Mouse (Mus musculus) kidney, embryonic 15.5 days (tissue): ENCODE results near the gene Il17rb. TPM values are rescaled to one million over a fixed set of nuclear protein-coding genes. Genes with fewer than 3 reads are reported as not detected.

ENCODE experiments used
- ATAC-seq: fragments of 200-750 bp; cut with Nextera tagmentation; replicated peaks from 2 replicates; pipeline ENCODE4 v1.8.0; 2017; ENCODE audit warnings: moderate TSS enrichment; ENCODE audit not compliant: low FRiP score
- H3K27ac ChIP-seq: fragments of 300-500 bp; sonication (generic); 2 replicates; pipeline ENCODE4 v1.5.1; 2015; ENCODE audit warnings: mild to moderate bottlenecking, inconsistent platforms
- H3K27me3 ChIP-seq: fragments of 300-500 bp; sonication (generic); 2 replicates; pipeline ENCODE4 v1.6.1; 2015; ENCODE audit warnings: inconsistent platforms
- H3K36me3 ChIP-seq: fragments of 300-500 bp; sonication (generic); 2 replicates; pipeline ENCODE4 v1.6.1; 2015; ENCODE audit warnings: inconsistent platforms
- H3K4me1 ChIP-seq: fragments of 300-500 bp; sonication (generic); 2 replicates; pipeline ENCODE4 v1.6.1; 2015; ENCODE audit warnings: inconsistent platforms
- H3K4me2 ChIP-seq: fragments of 300-500 bp; sonication (generic); 2 replicates; pipeline ENCODE4 v1.6.1; 2015; ENCODE audit warnings: moderate library complexity, mild to moderate bottlenecking, inconsistent platforms
- H3K4me3 ChIP-seq: fragments of 300-500 bp; sonication (generic); replicated peaks from 2 replicates; pipeline ENCODE4 v1.5.1; 2015; ENCODE audit warnings: mild to moderate bottlenecking, inconsistent platforms
- H3K9ac ChIP-seq: fragments of 300-500 bp; sonication (generic); 2 replicates; pipeline ENCODE4 v1.6.1; 2015; ENCODE audit warnings: mild to moderate bottlenecking, inconsistent platforms
- H3K9me3 ChIP-seq: fragments of 300-500 bp; sonication (generic); replicated peaks from 2 replicates; pipeline ENCODE4 v1.6.1; 2016; ENCODE audit warnings: inconsistent platforms
- WGBS: fragments of 180-500 bp; shearing (Covaris S2); methylation state at CpG from one replicate; pipeline ENCODE4 v1.1.7; 2015; ENCODE audit warnings: mixed read lengths; 5-methylcytosine and 5-hydroxymethylcytosine counted together
- polyA plus RNA-seq: library from polyadenylated mRNA; unstranded; fragments of >200 nt; fragmentation: Nextera tagmentation; extraction: Ambion mirVana; gene quantifications from 2 replicates; pipeline ENCODE4 v1.2.1, GENCODE M21; 2015

Il17rb gene
- polyA plus RNA-seq, 1 experiment from 2014 or later, result 1.2 TPM

- Histone ChIP-seq H3K9me3 (no peaks in the 10 kb centered on the region), H3K4me3 (no peak overlapping the region), H3K36me3 (no peaks in the 10 kb centered on the region), H3K9ac (no peak overlapping the region), H3K4me2 (no peak overlapping the region), H3K27me3 (peaks cover 10% of the 10 kb centered on the region; the same call in 1 of the 2 replicates), H3K27ac (no peak overlapping the region), H3K4me1 (peaks cover 15% of the 10 kb centered on the region)
- 48% methylated on average over 10 of the region's 10 CpGs for WGBS
- ATAC-seq, result no peak
Observed at GRCm38 (mm10) chr14:30014487-30014886, 5.8 kb upstream of the Il17rb start.

GRCm38 (mm10) chr14:30011886-30012560, 3.3 kb upstream of the Il17rb start:
- H3K27ac ChIP-seq, result peak overlapping the region; percentile 46; the same call in 1 of the 2 replicates
- H3K36me3 ChIP-seq, result no peaks in the 10 kb centered on the region
- no peak overlapping the region for H3K4me3 ChIP-seq
- no peak overlapping the region for H3K9ac ChIP-seq
- no peak overlapping the region for H3K4me2 ChIP-seq
- H3K9me3 ChIP-seq, result no peaks in the 10 kb centered on the region
- H3K4me1 ChIP-seq, result peaks cover 28% of the 10 kb centered on the region
- peaks cover 34% of the 10 kb centered on the region for H3K27me3 ChIP-seq
- 63% methylated on average over 10 of the region's 10 CpGs for WGBS
- no peak; the same call in 1 of the 2 replicates for ATAC-seq

GRCm38 (mm10) chr14:30009864-30010560, 1.3 kb upstream of the Il17rb start:
- Histone ChIP-seq H3K4me3 (no peak overlapping the region), H3K27me3 (peaks cover 34% of the 10 kb centered on the region), H3K9me3 (no peaks in the 10 kb centered on the region), H3K27ac (peak overlapping the region; percentile 61), H3K9ac (no peak overlapping the region), H3K4me2 (0 out of 2 replicates have a peak overlapping the region, but pooled peaks have one; percentile 92), H3K4me1 (peaks cover 28% of the 10 kb centered on the region), H3K36me3 (no peaks in the 10 kb centered on the region)
- ATAC-seq, result peak; percentile 54; the same call in 1 of the 2 replicates
- WGBS, result 59% methylated on average over 10 of the region's 10 CpGs

- H3K36me3 ChIP-seq, result peaks cover 35% of the 10 kb centered on the region
- no peaks in the 10 kb centered on the region for H3K27me3 ChIP-seq
- no peak for ATAC-seq
- H3K9ac ChIP-seq, result no peak overlapping the region
- no peak overlapping the region for H3K4me2 ChIP-seq
- H3K4me1 ChIP-seq, result 0 out of 2 replicates have a peak, but pooled peaks cover 3% of the 10 kb centered on the region
- WGBS, result 87% methylated on average over 3 of the region's 3 CpGs
- no peak overlapping the region for H3K27ac ChIP-seq
- no peak overlapping the region for H3K4me3 ChIP-seq
- no peaks in the 10 kb centered on the region for H3K9me3 ChIP-seq
Observed at GRCm38 (mm10) chr14:29999475-29999811, 9.3 kb downstream of the Il17rb start.

GRCm38 (mm10) chr14:29998747-29999474, 9.8 kb downstream of the Il17rb start:
- ATAC-seq, result no peak
- Histone ChIP-seq H3K36me3 (peaks cover 40% of the 10 kb centered on the region), H3K27ac (no peak overlapping the region), H3K9me3 (no peaks in the 10 kb centered on the region), H3K27me3 (no peaks in the 10 kb centered on the region), H3K4me1 (0 out of 2 replicates have a peak, but pooled peaks cover 3% of the 10 kb centered on the region), H3K4me2 (no peak overlapping the region), H3K9ac (no peak overlapping the region), H3K4me3 (no peak overlapping the region)
- WGBS, result 85% methylated on average over 13 of the region's 13 CpGs

GRCm38 (mm10) chr14:29997345-29997744, 11.4 kb downstream of the Il17rb start:
- 0 out of 2 replicates have a peak, but pooled peaks cover 3% of the 10 kb centered on the region for H3K4me1 ChIP-seq
- H3K9ac ChIP-seq, result no peak overlapping the region
- peaks cover 56% of the 10 kb centered on the region for H3K36me3 ChIP-seq
- no peak overlapping the region for H3K4me2 ChIP-seq
- no peaks in the 10 kb centered on the region for H3K9me3 ChIP-seq
- no peak for ATAC-seq
- no peaks in the 10 kb centered on the region for H3K27me3 ChIP-seq
- no peak overlapping the region for H3K4me3 ChIP-seq
- H3K27ac ChIP-seq, result no peak overlapping the region

GRCm38 (mm10) chr14:29996000-29996751, 12.5 kb downstream of the Il17rb start:
- peak overlapping the region; percentile 54; the same call in 1 of the 2 replicates for H3K27ac ChIP-seq
- H3K9ac ChIP-seq, result no peak overlapping the region
- 78% methylated on average over 11 of the region's 11 CpGs for WGBS
- peaks cover 67% of the 10 kb centered on the region for H3K36me3 ChIP-seq
- no peaks in the 10 kb centered on the region for H3K27me3 ChIP-seq
- peak; percentile 90 for ATAC-seq
- H3K9me3 ChIP-seq, result no peaks in the 10 kb centered on the region
- H3K4me1 ChIP-seq, result 0 out of 2 replicates have a peak, but pooled peaks cover 3% of the 10 kb centered on the region
- H3K4me3 ChIP-seq, result no peak overlapping the region
- no peak overlapping the region for H3K4me2 ChIP-seq

- Histone ChIP-seq H3K4me3 (no peak overlapping the region), H3K9me3 (no peaks in the 10 kb centered on the region), H3K27ac (no peak overlapping the region), H3K9ac (no peak overlapping the region), H3K4me2 (no peak overlapping the region), H3K4me1 (0 out of 2 replicates have a peak, but pooled peaks cover 3% of the 10 kb centered on the region), H3K27me3 (no peaks in the 10 kb centered on the region), H3K36me3 (peaks cover 79% of the 10 kb centered on the region)
- 90% methylated on average over 4 of the region's 4 CpGs for WGBS
- ATAC-seq, result no peak
Observed at GRCm38 (mm10) chr14:29994976-29995375, 13.7 kb downstream of the Il17rb start.

- Histone ChIP-seq H3K36me3 (peaks cover 100% of the 10 kb centered on the region), H3K4me2 (no peak overlapping the region), H3K27me3 (no peaks in the 10 kb centered on the region), H3K27ac (no peak overlapping the region), H3K4me3 (no peak overlapping the region), H3K9me3 (no peaks in the 10 kb centered on the region), H3K9ac (no peak overlapping the region), H3K4me1 (no peaks in the 10 kb centered on the region)
- ATAC-seq, result no peak
- 94% methylated on average over 4 of the region's 4 CpGs for WGBS
Observed at GRCm38 (mm10) chr14:29988337-29988736, 20.4 kb downstream of the Il17rb start.

- Histone ChIP-seq H3K4me1 (no peaks in the 10 kb centered on the region), H3K4me3 (no peak overlapping the region), H3K27me3 (no peaks in the 10 kb centered on the region), H3K9ac (no peak overlapping the region), H3K36me3 (peaks cover 100% of the 10 kb centered on the region), H3K27ac (no peak overlapping the region), H3K9me3 (no peaks in the 10 kb centered on the region), H3K4me2 (no peak overlapping the region)
- no peak for ATAC-seq
- WGBS, result 88% methylated on average over 9 of the region's 9 CpGs
Observed at GRCm38 (mm10) chr14:29987739-29988138, 21.0 kb downstream of the Il17rb start.

- WGBS, result 96% methylated on average over 6 of the region's 6 CpGs
- H3K36me3 ChIP-seq, result peaks cover 100% of the 10 kb centered on the region
- H3K27ac ChIP-seq, result no peak overlapping the region
- ATAC-seq, result no peak
- H3K9ac ChIP-seq, result no peak overlapping the region
- H3K4me2 ChIP-seq, result no peak overlapping the region
- no peaks in the 10 kb centered on the region for H3K4me1 ChIP-seq
- no peak overlapping the region for H3K4me3 ChIP-seq
- no peaks in the 10 kb centered on the region for H3K27me3 ChIP-seq
- no peaks in the 10 kb centered on the region for H3K9me3 ChIP-seq
Observed at GRCm38 (mm10) chr14:29987276-29987675, 21.4 kb downstream of the Il17rb start.
